Mouse (Mus musculus): Measurements from ENCODE around the gene Tmem160. TPM values are rescaled to one million over a fixed set of nuclear protein-coding genes. Genes with fewer than 3 reads are reported as not detected.

Tmem160 gene
- polyA plus RNA-seq, 1 experiment, result 228 TPM

DNA sequence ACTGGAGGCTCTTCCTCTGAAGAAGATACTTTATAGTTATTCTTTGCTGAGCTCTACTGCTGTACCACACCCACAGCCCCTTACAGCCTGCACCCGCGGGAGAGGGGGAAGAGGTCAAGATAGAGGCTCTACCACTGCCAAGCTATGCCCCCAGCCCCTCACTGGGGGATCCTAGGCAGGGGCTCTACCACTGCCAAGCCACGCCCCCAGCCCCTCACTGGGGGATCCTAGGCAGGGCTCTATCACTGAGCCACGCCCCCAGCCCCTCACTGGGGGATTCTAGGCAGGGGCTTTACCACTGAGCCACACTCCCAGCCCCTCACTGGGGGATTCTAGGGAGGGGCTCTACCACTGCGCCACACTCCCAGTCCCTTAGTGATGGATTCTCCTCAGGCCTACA is 3.7 kb downstream of the Tmem160 start:
- H3K27me3 ChIP-seq (ENCODE audit: control insufficient read depth, insufficient read depth, low read length), result no peaks in the 10 kb centered on the region
- peaks cover 12% of the 10 kb centered on the region for H3K4me1 ChIP-seq (replicated peaks; ENCODE audit: control insufficient read depth, insufficient read depth, low read length)
- no peaks in the 10 kb centered on the region for H3K36me3 ChIP-seq (ENCODE audit: control insufficient read depth, insufficient read depth, low read length)
- 92% methylated on average over 5 of the region's 5 CpGs for WGBS
- no peak overlapping the region for H3K4me3 ChIP-seq (ENCODE audit: control insufficient read depth, insufficient read depth, low read length)
- no peak for DNase-seq
- H3K27ac ChIP-seq (ENCODE audit: control insufficient read depth, insufficient read depth, low read length), result no peak overlapping the region
- no peak for TF ChIP-seq CTCF (IDR thresholded peaks at IDR 0.05; ENCODE audit: borderline replicate concordance, control insufficient read depth, extremely low read depth, insufficient read depth, low read length, poor library complexity)
- no peak for TF ChIP-seq POLR2A (IDR thresholded peaks at IDR 0.05; ENCODE audit: control insufficient read depth, extremely low read depth, insufficient read depth, low read length, poor library complexity)

DNA sequence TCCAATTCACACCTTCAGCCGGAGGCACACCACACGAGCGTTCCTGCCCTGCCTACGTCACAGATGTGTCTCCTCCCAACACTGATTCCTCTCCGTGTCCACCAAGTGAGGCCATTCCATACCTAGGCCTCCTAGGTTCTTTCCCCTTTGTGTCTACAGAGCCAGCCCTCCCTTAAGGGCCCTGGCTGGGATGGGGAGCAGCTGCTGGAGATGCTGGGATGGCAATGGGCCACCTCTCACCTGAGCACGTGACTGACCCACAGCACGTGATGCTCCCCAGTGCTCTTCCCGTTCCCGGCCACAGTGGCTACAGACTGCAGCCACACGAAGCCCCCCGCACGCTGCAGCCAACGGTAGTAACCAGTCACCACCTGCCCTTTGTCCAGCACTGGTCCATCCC is 8.0 kb downstream of the Tmem160 start:
- no peak overlapping the region for H3K4me3 ChIP-seq (ENCODE audit: control insufficient read depth, insufficient read depth, low read length)
- WGBS, result 61% methylated on average over 13 of the region's 13 CpGs
- TF ChIP-seq POLR2A (IDR thresholded peaks at IDR 0.05; ENCODE audit: control insufficient read depth, extremely low read depth, insufficient read depth, low read length, poor library complexity) (no peak), CTCF (IDR thresholded peaks at IDR 0.05; ENCODE audit: borderline replicate concordance, control insufficient read depth, extremely low read depth, insufficient read depth, low read length, poor library complexity) (no peak)
- H3K27ac ChIP-seq (ENCODE audit: control insufficient read depth, insufficient read depth, low read length), result no peak overlapping the region
- no peaks in the 10 kb centered on the region for H3K4me1 ChIP-seq (replicated peaks; ENCODE audit: control insufficient read depth, insufficient read depth, low read length)
- no peaks in the 10 kb centered on the region for H3K36me3 ChIP-seq (ENCODE audit: control insufficient read depth, insufficient read depth, low read length)
- no peaks in the 10 kb centered on the region for H3K27me3 ChIP-seq (ENCODE audit: control insufficient read depth, insufficient read depth, low read length)
- DNase-seq, result no peak

DNA sequence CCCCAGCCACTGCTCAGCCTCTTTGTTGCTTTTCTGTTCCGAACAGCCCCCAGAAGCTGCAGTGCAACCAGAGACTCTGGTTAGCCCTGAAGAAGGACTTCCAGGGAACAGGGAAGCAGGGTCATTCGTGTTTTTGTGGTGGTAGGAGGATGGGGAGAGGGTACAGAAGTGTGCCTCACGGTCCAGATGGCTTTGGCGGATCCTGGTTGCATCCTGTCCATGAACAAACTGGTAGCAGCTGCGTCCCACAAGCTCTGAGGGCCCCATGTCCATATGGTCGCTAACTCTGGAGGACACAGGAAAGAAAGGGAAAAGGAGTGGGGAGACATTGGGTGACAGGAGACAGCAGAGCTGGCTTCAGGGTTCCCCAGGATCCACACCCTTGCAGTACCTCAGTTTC is 8.6 kb downstream of the Tmem160 start:
- Histone ChIP-seq H3K27ac (ENCODE audit: control insufficient read depth, insufficient read depth, low read length) (no peak overlapping the region), H3K36me3 (ENCODE audit: control insufficient read depth, insufficient read depth, low read length) (no peaks in the 10 kb centered on the region), H3K4me3 (ENCODE audit: control insufficient read depth, insufficient read depth, low read length) (no peak overlapping the region), H3K27me3 (ENCODE audit: control insufficient read depth, insufficient read depth, low read length) (no peaks in the 10 kb centered on the region), H3K4me1 (replicated peaks; ENCODE audit: control insufficient read depth, insufficient read depth, low read length) (no peaks in the 10 kb centered on the region)
- WGBS, result 63% methylated on average over 6 of the region's 6 CpGs
- no peak for DNase-seq
- no peak for TF ChIP-seq CTCF (IDR thresholded peaks at IDR 0.05; ENCODE audit: borderline replicate concordance, control insufficient read depth, extremely low read depth, insufficient read depth, low read length, poor library complexity)
- no peak for TF ChIP-seq POLR2A (IDR thresholded peaks at IDR 0.05; ENCODE audit: control insufficient read depth, extremely low read depth, insufficient read depth, low read length, poor library complexity)

DNA sequence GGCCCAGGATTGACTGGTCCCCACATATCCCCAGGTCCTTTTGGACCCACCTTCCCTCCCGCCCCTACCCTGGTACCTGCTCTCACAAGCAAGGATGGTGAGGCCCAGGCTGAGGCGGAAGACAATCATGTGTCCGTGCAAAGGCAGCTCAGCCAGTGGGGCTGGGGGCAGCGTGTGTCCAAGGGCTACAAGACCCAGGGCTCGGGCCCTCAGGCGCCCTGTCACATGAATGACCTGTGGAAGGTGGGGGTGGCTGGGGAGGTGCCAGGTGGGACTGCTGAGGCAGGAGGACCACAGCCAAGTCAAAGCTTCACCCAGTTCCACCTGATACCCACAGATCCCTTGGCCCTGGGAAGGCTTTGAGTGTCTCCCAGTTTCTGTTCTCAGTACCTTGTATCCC is 9.1 kb downstream of the Tmem160 start:
- TF ChIP-seq POLR2A (IDR thresholded peaks at IDR 0.05; ENCODE audit: control insufficient read depth, extremely low read depth, insufficient read depth, low read length, poor library complexity), result no peak
- no peak for TF ChIP-seq CTCF (IDR thresholded peaks at IDR 0.05; ENCODE audit: borderline replicate concordance, control insufficient read depth, extremely low read depth, insufficient read depth, low read length, poor library complexity)

DNA sequence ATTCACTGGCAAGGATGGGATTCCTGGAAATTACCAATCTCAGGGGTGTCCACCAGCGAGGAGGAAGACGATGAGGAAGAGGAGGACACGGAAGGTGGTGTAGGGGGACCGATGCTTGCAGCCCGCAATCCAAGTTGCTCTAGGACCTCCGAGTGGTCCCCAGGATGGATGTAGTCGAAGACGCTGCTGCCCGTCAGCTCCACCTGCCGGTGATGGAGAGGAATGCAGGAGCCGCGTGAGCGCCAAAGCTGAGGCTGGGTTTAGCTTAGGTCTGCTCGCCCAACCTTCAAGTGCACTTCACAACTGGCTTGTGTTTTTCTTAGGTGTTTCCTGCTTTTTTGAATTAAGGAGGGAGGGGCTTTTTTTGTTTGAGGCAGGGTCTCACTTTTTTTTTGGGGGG is 10.6 kb downstream of the Tmem160 start:
- H3K4me3 ChIP-seq (ENCODE audit: control insufficient read depth, insufficient read depth, low read length), result no peak overlapping the region
- DNase-seq, result peak; percentile 84
- H3K36me3 ChIP-seq (ENCODE audit: control insufficient read depth, insufficient read depth, low read length), result no peaks in the 10 kb centered on the region
- TF ChIP-seq POLR2A (IDR thresholded peaks at IDR 0.05; ENCODE audit: control insufficient read depth, extremely low read depth, insufficient read depth, low read length, poor library complexity), result no peak
- TF ChIP-seq CTCF (IDR thresholded peaks at IDR 0.05; ENCODE audit: borderline replicate concordance, control insufficient read depth, extremely low read depth, insufficient read depth, low read length, poor library complexity), result peak; percentile 97
- H3K4me1 ChIP-seq (replicated peaks; ENCODE audit: control insufficient read depth, insufficient read depth, low read length), result no peaks in the 10 kb centered on the region
- no peak overlapping the region for H3K27ac ChIP-seq (ENCODE audit: control insufficient read depth, insufficient read depth, low read length)
- H3K27me3 ChIP-seq (ENCODE audit: control insufficient read depth, insufficient read depth, low read length), result no peaks in the 10 kb centered on the region
- WGBS, result 1% methylated on average over 14 of the region's 14 CpGs

More for the DNA sequence above, 9.1 kb downstream of the Tmem160 start:
- Histone ChIP-seq H3K27ac (ENCODE audit: control insufficient read depth, insufficient read depth, low read length) (no peak overlapping the region), H3K4me1 (replicated peaks; ENCODE audit: control insufficient read depth, insufficient read depth, low read length) (no peaks in the 10 kb centered on the region), H3K4me3 (ENCODE audit: control insufficient read depth, insufficient read depth, low read length) (no peak overlapping the region), H3K36me3 (ENCODE audit: control insufficient read depth, insufficient read depth, low read length) (no peaks in the 10 kb centered on the region), H3K27me3 (ENCODE audit: control insufficient read depth, insufficient read depth, low read length) (no peaks in the 10 kb centered on the region)
- 82% methylated on average over 6 of the region's 6 CpGs for WGBS
- no peak for DNase-seq

DNA sequence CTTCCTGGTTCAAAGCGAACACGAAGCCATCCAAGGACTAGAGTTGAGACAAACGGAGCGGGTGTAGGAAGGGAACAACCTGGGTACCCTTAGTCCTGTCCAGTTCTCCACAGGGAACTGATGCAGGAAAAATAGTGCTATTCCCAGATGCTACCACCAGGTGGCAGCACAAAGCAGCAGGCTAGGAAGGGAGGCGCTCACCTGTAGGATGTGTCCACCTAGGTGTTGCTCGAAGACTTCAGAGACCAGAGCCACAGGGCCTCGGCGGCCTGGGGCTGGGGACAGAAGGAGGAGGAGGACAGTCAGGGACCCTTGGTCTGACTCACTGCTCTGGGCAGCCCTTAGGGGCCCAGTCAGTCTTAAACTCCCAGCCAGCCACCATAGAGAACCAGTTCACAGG is 12.6 kb downstream of the Tmem160 start:
- H3K27ac ChIP-seq (ENCODE audit: control insufficient read depth, insufficient read depth, low read length), result no peak overlapping the region
- WGBS, result 5% methylated on average over 8 of the region's 8 CpGs
- peak; percentile 68 for DNase-seq
- no peaks in the 10 kb centered on the region for H3K36me3 ChIP-seq (ENCODE audit: control insufficient read depth, insufficient read depth, low read length)
- no peak overlapping the region for H3K4me3 ChIP-seq (ENCODE audit: control insufficient read depth, insufficient read depth, low read length)
- no peaks in the 10 kb centered on the region for H3K27me3 ChIP-seq (ENCODE audit: control insufficient read depth, insufficient read depth, low read length)
- H3K4me1 ChIP-seq (replicated peaks; ENCODE audit: control insufficient read depth, insufficient read depth, low read length), result no peaks in the 10 kb centered on the region
- TF ChIP-seq POLR2A (IDR thresholded peaks at IDR 0.05; ENCODE audit: control insufficient read depth, extremely low read depth, insufficient read depth, low read length, poor library complexity) (no peak), CTCF (IDR thresholded peaks at IDR 0.05; ENCODE audit: borderline replicate concordance, control insufficient read depth, extremely low read depth, insufficient read depth, low read length, poor library complexity) (peak; percentile 76; the same call in 1 of the 2 replicates)

DNA sequence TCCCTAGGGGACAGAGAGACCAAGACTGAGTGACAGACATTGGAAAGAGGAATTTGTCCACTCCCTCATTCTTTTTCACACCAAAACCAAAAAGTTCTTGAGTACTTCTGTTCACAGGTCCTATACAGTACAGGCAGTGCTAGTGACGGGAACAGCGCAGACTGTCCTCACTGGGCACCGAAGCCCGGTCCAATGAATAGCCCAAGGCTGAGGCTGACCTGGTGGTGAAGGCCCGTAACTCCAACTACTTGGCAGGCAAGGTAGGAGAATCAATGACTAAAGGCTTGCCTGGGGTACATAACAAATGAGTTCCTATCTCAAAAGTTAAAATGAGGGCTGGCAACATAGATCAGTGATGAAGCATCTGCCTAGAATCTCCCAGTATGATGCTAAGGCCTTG is 13.0 kb downstream of the Tmem160 start:
- WGBS, result 95% methylated on average over 5 of the region's 5 CpGs

More for the DNA sequence above, 13.0 kb downstream of the Tmem160 start:
- no peak overlapping the region for H3K4me3 ChIP-seq (ENCODE audit: control insufficient read depth, insufficient read depth, low read length)
- no peaks in the 10 kb centered on the region for H3K36me3 ChIP-seq (ENCODE audit: control insufficient read depth, insufficient read depth, low read length)
- no peak for TF ChIP-seq CTCF (IDR thresholded peaks at IDR 0.05; ENCODE audit: borderline replicate concordance, control insufficient read depth, extremely low read depth, insufficient read depth, low read length, poor library complexity)
- no peak for TF ChIP-seq POLR2A (IDR thresholded peaks at IDR 0.05; ENCODE audit: control insufficient read depth, extremely low read depth, insufficient read depth, low read length, poor library complexity)
- no peaks in the 10 kb centered on the region for H3K4me1 ChIP-seq (replicated peaks; ENCODE audit: control insufficient read depth, insufficient read depth, low read length)
- H3K27ac ChIP-seq (ENCODE audit: control insufficient read depth, insufficient read depth, low read length), result no peak overlapping the region
- H3K27me3 ChIP-seq (ENCODE audit: control insufficient read depth, insufficient read depth, low read length), result no peaks in the 10 kb centered on the region
- DNase-seq, result no peak

Measured in thymus, adult 2 months (tissue).